Mouse (Mus musculus): ENCODE data around the gene Dpp7.

DNA sequence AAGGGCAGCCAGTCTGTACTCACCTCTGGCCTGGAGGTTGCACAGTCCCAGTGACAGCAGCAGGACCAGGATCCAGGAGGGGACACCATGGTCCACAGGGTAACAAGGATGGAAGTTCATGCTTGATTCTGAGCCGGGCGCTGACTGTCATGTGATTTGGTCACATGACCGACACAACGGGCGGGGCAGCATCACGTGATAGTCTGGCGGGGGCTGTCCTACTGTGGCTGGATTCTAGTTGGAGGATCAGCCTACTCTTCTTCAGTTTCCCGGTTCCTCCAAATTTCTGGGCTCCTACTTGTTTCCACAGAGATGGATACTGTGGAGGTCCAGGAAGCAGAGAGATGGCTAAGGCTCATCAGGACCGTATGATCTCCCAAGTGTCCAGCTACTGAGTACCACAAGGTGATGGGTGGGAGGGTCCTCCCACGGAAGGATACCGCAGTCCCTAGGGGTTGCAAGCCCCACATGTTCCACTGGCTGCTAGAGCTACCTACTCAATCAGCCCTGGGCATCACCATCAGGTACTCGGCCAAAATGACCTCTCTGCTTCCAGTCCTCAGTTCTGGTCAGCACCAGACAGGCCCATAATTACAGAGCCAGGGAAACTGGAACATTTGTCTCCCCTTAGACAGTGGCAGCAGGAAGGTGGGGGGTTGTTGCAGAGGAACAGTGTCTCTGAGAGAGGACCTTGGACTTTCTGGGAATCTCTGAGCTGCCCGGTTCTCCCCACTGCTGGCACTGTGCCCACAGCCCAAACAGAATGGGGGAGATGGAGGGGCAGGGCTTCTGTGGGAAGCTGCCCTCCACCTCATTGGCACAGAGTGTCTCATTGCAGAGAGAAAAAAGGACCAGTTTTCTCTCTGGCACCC, at the start of gene Dpp7:
- TF ChIP-seq CTCF (IDR thresholded peaks at IDR 0.05; ENCODE audit: extremely low read depth, insufficient read length, insufficient replicate concordance, low read depth, low read length): no peak
- TF ChIP-seq POLR2A (IDR thresholded peaks at IDR 0.05; ENCODE audit: low read depth, low read length): no peak
